In the genomic region with DNA sequence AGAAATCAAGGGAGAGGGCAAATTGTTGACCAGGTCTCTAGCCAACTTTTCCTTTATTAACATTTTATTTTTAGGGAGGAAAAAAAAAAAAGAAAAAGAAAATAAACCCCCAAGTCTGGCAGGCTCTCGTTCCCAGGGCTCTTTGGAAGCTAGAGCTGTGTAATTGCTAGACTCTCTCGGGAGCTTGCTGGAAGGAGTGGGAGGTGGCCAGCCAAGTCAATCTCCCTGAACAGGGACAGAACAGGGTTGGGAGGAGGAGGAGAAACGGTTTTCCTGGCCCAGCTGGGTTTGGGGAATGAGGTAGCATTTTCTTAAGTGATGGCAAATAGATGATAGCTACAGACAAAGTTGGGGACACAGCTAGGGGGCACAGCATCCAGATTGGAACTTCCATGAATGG, we compare ENCODE assay signal across 20 mouse cellular contexts. TPM values are rescaled to one million over a fixed set of nuclear protein-coding genes. Genes with fewer than 3 reads are reported as not detected.
A peak's percentile ranks its signal among the peaks of the same experiment; 100 is the strongest.
DNase-seq lines count a peak whose midpoint lies in the region; ATAC-seq and TF ChIP-seq lines count a peak whose summit lies in the region.
"Had no signal": no experiment of that assay in that cellular context is flagged by ENCODE, and none has a peak within 500 bp of the region (broad histone marks: within the 10 kb centered on the region; RNA-seq: fewer than 3 reads in every experiment).

No protein-coding gene starts in this region.

- no peak overlapping the region for H3K4me2 ChIP-seq in embryonic facial prominence, embryonic 14.5 days (ENCODE audit: low read depth, low read length)
- H3K4me2 ChIP-seq: forebrain, embryonic 12.5 days; heart, embryonic 13.5 days; midbrain, embryonic 11.5 days had no signal

- H3K36me3 ChIP-seq in embryonic facial prominence, embryonic 14.5 days (ENCODE audit: control insufficient read depth, insufficient read depth, low read length) = no peaks in the 10 kb centered on the region
- H3K36me3 ChIP-seq in embryonic facial prominence, embryonic 10.5 days (replicated peaks) = no peaks in the 10 kb centered on the region
- H3K36me3 ChIP-seq: forebrain, embryonic 12.5 days; heart, embryonic 13.5 days had no signal

- 0 out of 2 replicates have a peak, but pooled peaks have one; percentile 30 for ATAC-seq in embryonic facial prominence, embryonic 14.5 days (ENCODE audit: low read depth)
- ATAC-seq in megakaryocyte, adult 5-6 weeks (ENCODE audit: poor library complexity, severe bottlenecking) = no peak
- ATAC-seq: hindbrain, embryonic 16.5 days; intestine, postnatal 0 days had no signal

- no peak overlapping the region for H3K9ac ChIP-seq in embryonic facial prominence, embryonic 14.5 days (ENCODE audit: low read depth, low read length)
- H3K9ac ChIP-seq: forebrain, embryonic 12.5 days; heart, embryonic 13.5 days had no signal

- no peak overlapping the region for H3K4me3 ChIP-seq in embryonic facial prominence, embryonic 14.5 days (ENCODE audit: low read depth, low read length)
- no peak overlapping the region for H3K4me3 ChIP-seq in embryonic facial prominence, embryonic 10.5 days
- H3K4me3 ChIP-seq in left cerebral cortex, adult 2 months = no peak overlapping the region
- H3K4me3 ChIP-seq: forebrain, embryonic 12.5 days; heart, embryonic 13.5 days had no signal

- 22% methylated on average over 3 of the region's 3 CpGs for WGBS in embryonic facial prominence, embryonic 14.5 days
- WGBS in embryonic facial prominence, embryonic 10.5 days = 27% methylated on average over 3 of the region's 3 CpGs

- H3K27ac ChIP-seq in embryonic facial prominence, embryonic 14.5 days (replicated peaks; ENCODE audit: low read depth, low read length) = no peak overlapping the region
- no peak overlapping the region for H3K27ac ChIP-seq in embryonic facial prominence, embryonic 10.5 days (replicated peaks)
- peak overlapping the region; percentile 24; the same call in 1 of the 2 replicates for H3K27ac ChIP-seq in left cerebral cortex, adult 2 months
- H3K27ac ChIP-seq: forebrain, embryonic 12.5 days; heart, embryonic 13.5 days had no signal

- H3K9me3 ChIP-seq in embryonic facial prominence, embryonic 14.5 days (ENCODE audit: control insufficient read depth, low read length) = no peaks in the 10 kb centered on the region
- no peaks in the 10 kb centered on the region for H3K9me3 ChIP-seq in embryonic facial prominence, embryonic 10.5 days
- H3K9me3 ChIP-seq: forebrain, embryonic 12.5 days; heart, embryonic 13.5 days had no signal

- H3K4me1 ChIP-seq in embryonic facial prominence, embryonic 14.5 days (ENCODE audit: control insufficient read depth, insufficient read depth, low read length) = no peaks in the 10 kb centered on the region
- H3K4me1 ChIP-seq in embryonic facial prominence, embryonic 10.5 days = no peaks in the 10 kb centered on the region
- H3K4me1 ChIP-seq: forebrain, embryonic 12.5 days had no signal

- intact Hi-C loops in left cerebral cortex, adult 2 months (cut with DNase I) = no loop called here
- intact Hi-C loops in left cerebral cortex, postnatal 14 days (cut with DNase I) = no loop called here

- H3K27me3 ChIP-seq in embryonic facial prominence, embryonic 14.5 days (replicated peaks; ENCODE audit: control insufficient read depth, insufficient read depth, low read length) = no peaks in the 10 kb centered on the region
- H3K27me3 ChIP-seq in embryonic facial prominence, embryonic 10.5 days (replicated peaks; ENCODE audit: low read depth, poor library complexity, severe bottlenecking) = no peaks in the 10 kb centered on the region
- H3K27me3 ChIP-seq: CH12.LX; forebrain, embryonic 12.5 days; heart, embryonic 13.5 days had no signal

- no peak for TF ChIP-seq CTCF in left cerebral cortex, adult 2 months (IDR thresholded peaks at IDR 0.05)

- DNase-seq in embryonic facial prominence, embryonic 14.5 days (ENCODE audit: low spot score) = peak; percentile 67
- DNase-seq in embryonic facial prominence, embryonic 10.5 days (ENCODE audit: low spot score) = no peak
- DNase-seq in left cerebral cortex, adult 2 months (ENCODE audit: extremely low spot score in 1 of 2, low spot score in 2 of 2) = no peak
- no peak for DNase-seq in left cerebral cortex, postnatal 14 days (ENCODE audit: low spot score in 2 of 2)
- DNase-seq in heart, adult 9 months (ENCODE audit: low spot score in 2 of 2) = peak; percentile 78 to 79
- peak; percentile 52 for DNase-seq in skeletal muscle tissue, adult 2 months (ENCODE audit: low read depth, low spot score)
- DNase-seq in right cerebral cortex, postnatal 36 days (ENCODE audit: low spot score in 2 of 2) = no peak
- DNase-seq: cerebellum, postnatal 14 days; embryo, embryonic 11 days; kidney, postnatal 10 days; layer of hippocampus, adult 9-11 months; lung, postnatal 36 days; retina, postnatal 1 day had no signal

RNA-seq across cellular contexts. Expression of a gene that starts 29.3 kb away (rescaled TPM):
- 6.2 and 7.3 TPM in 2 replicates for polyA plus RNA-seq in embryonic facial prominence, embryonic 14.5 days (2014; fragmentation: Nextera tagmentation; extraction: Ambion mirVana)
- 0.69 and 1.1 TPM in 2 replicates for polyA plus RNA-seq in embryonic facial prominence, embryonic 10.5 days (2016; fragmentation: Nextera tagmentation; extraction: Ambion mirVana)
- 10 to 100 TPM; 14.7 to 17.8 TPM for total RNA-seq in left cerebral cortex, adult 2 months (2021)
- 10 to 100 TPM; 17.1 to 19.1 TPM for total RNA-seq in left cerebral cortex, postnatal 14 days (2021)
- not detected in 2 replicates for total RNA-seq in megakaryocyte, adult 5-6 weeks (2015)
- 0.04 and 0.33 TPM in 2 replicates for total RNA-seq in megakaryocyte, adult 5-6 weeks (2017)

RNA-seq across cellular contexts. Expression of a gene that starts 43.5 kb away (rescaled TPM):
- 432 and 435 TPM in 2 replicates for polyA plus RNA-seq in embryonic facial prominence, embryonic 14.5 days (2014; fragmentation: Nextera tagmentation; extraction: Ambion mirVana)
- 328 and 349 TPM in 2 replicates for polyA plus RNA-seq in embryonic facial prominence, embryonic 10.5 days (2016; fragmentation: Nextera tagmentation; extraction: Ambion mirVana)
- 100 to 1,000 TPM; 572 to 615 TPM for total RNA-seq in left cerebral cortex, adult 2 months (2021)
- 100 to 1,000 TPM; 470 to 506 TPM for total RNA-seq in left cerebral cortex, postnatal 14 days (2021)
- total RNA-seq in megakaryocyte, adult 5-6 weeks (2015) = 96.1 and 98.1 TPM in 2 replicates
- total RNA-seq in megakaryocyte, adult 5-6 weeks (2017) = 62.7 and 77.9 TPM in 2 replicates

Comparison
In these comparisons a context has a peak if more than half of its experiments do, and no peak if none do; other contexts are left out.
1. DNase-seq: peak in embryonic facial prominence, embryonic 14.5 days (single experiment), heart, adult 9 months (2 of 2) and skeletal muscle tissue, adult 2 months (single experiment); none in embryonic facial prominence, embryonic 10.5 days (single experiment), left cerebral cortex, adult 2 months (0 of 2), left cerebral cortex, postnatal 14 days (0 of 2) and right cerebral cortex, postnatal 36 days (0 of 2).
2. RNA of a gene that starts 29.3 kb away (total RNA-seq): 17.1 to 19.1 TPM in left cerebral cortex, postnatal 14 days and 14.7 to 17.8 TPM in left cerebral cortex, adult 2 months; 0.04 to 0.33 TPM in megakaryocyte, adult 5-6 weeks; every median in the first group is over 10 times any median in the second.
3. RNA of a gene that starts 43.5 kb away (total RNA-seq): 572 to 615 TPM in left cerebral cortex, adult 2 months and 470 to 506 TPM in left cerebral cortex, postnatal 14 days; 62.7 to 98.1 TPM in megakaryocyte, adult 5-6 weeks; every median in the first group is over 4 times any median in the second.